Mouse (Mus musculus) testis, adult 2 months (tissue): ENCODE results near the gene Zranb1. TPM values are rescaled to one million over a fixed set of nuclear protein-coding genes. Genes with fewer than 3 reads are reported as not detected.

Source experiments
- H3K27ac ChIP-seq: fragments of 200-500 bp; 2 replicates; pipeline ENCODE4 v1.5.1; 2012; ENCODE audit warnings: low read depth, low read length; ENCODE audit not compliant: control insufficient read depth, insufficient read depth
- H3K27me3 ChIP-seq: fragments of 200-500 bp; 2 replicates; pipeline ENCODE4 v1.6.1; 2012; ENCODE audit warnings: mild to moderate bottlenecking, low read length, moderate library complexity; ENCODE audit not compliant: control insufficient read depth, insufficient read depth
- H3K36me3 ChIP-seq: fragments of 200-500 bp; 2 replicates; pipeline ENCODE4 v1.6.1; 2012; ENCODE audit warnings: mild to moderate bottlenecking, low read length; ENCODE audit not compliant: control insufficient read depth, insufficient read depth
- H3K4me1 ChIP-seq: fragments of 200-500 bp; 2 replicates; pipeline ENCODE4 v1.6.1; 2012; ENCODE audit warnings: low read length; ENCODE audit not compliant: control insufficient read depth, insufficient read depth
- H3K4me3 ChIP-seq: fragments of 200-500 bp; 2 replicates; pipeline ENCODE4 v1.5.1; 2012; ENCODE audit warnings: low read depth, mild to moderate bottlenecking, low read length, moderate library complexity, mixed read lengths; ENCODE audit not compliant: control insufficient read depth
- CTCF ChIP-seq: fragments of 200-500 bp; IDR thresholded peaks from 2 replicates; pipeline ENCODE4 v1.5.1; 2012; ENCODE audit warnings: low read depth, mild to moderate bottlenecking, inconsistent platforms, low read length, moderate library complexity; ENCODE audit not compliant: control insufficient read depth, insufficient read depth, insufficient replicate concordance
- POLR2A ChIP-seq: fragments of 200-500 bp; IDR thresholded peaks from 2 replicates; pipeline ENCODE4 v1.6.1; 2012; ENCODE audit warnings: low read depth, mild to moderate bottlenecking, inconsistent platforms, low read length, moderate library complexity; ENCODE audit not compliant: control insufficient read depth
- polyA plus RNA-seq: library from polyadenylated mRNA; depleted of rRNA; stranded (reverse); fragments of >200 nt; gene quantifications from 2 replicates; pipeline ENCODE4 v1.2.3, GENCODE M21; 2012

Zranb1 gene
- polyA plus RNA-seq, 1 experiment, result 38.7 TPM

- Histone ChIP-seq H3K36me3 (no peaks in the 10 kb centered on the region), H3K27ac (no peak overlapping the region), H3K4me3 (peak overlapping the region; percentile 100), H3K27me3 (no peaks in the 10 kb centered on the region), H3K4me1 (no peaks in the 10 kb centered on the region)
- TF ChIP-seq CTCF (no peak), POLR2A (no peak)
Measured at GRCm38 (mm10) chr7:132930055-132930454, 887 bp upstream of the Zranb1 start.

- peak overlapping the region; percentile 100 for H3K4me3 ChIP-seq
- no peaks in the 10 kb centered on the region for H3K27me3 ChIP-seq
- no peaks in the 10 kb centered on the region for H3K4me1 ChIP-seq
- no peaks in the 10 kb centered on the region for H3K36me3 ChIP-seq
- peak overlapping the region; percentile 98 for H3K27ac ChIP-seq
- TF ChIP-seq POLR2A, result no peak
Measured at GRCm38 (mm10) chr7:132931560-132932351, 814 bp downstream of the Zranb1 start.

- H3K4me1 ChIP-seq, result no peaks in the 10 kb centered on the region
- no peak overlapping the region for H3K27ac ChIP-seq
- TF ChIP-seq POLR2A (no peak), CTCF (no peak)
- H3K27me3 ChIP-seq, result no peaks in the 10 kb centered on the region
- H3K36me3 ChIP-seq, result no peaks in the 10 kb centered on the region
- no peak overlapping the region for H3K4me3 ChIP-seq
Measured at GRCm38 (mm10) chr7:132933331-132933730, 2.4 kb downstream of the Zranb1 start.

- Histone ChIP-seq H3K4me3 (no peak overlapping the region), H3K27ac (no peak overlapping the region), H3K27me3 (no peaks in the 10 kb centered on the region), H3K36me3 (no peaks in the 10 kb centered on the region), H3K4me1 (no peaks in the 10 kb centered on the region)
- TF ChIP-seq CTCF, result no peak
- TF ChIP-seq POLR2A, result no peak
Measured at GRCm38 (mm10) chr7:132934743-132935142, 3.8 kb downstream of the Zranb1 start.

GRCm38 (mm10) chr7:132939118-132939517, 8.2 kb downstream of the Zranb1 start:
- TF ChIP-seq CTCF (no peak), POLR2A (no peak)

GRCm38 (mm10) chr7:132940569-132940968, 9.6 kb downstream of the Zranb1 start:
- TF ChIP-seq POLR2A (no peak), CTCF (no peak)

More at GRCm38 (mm10) chr7:132939118-132939517, 8.2 kb downstream of the Zranb1 start:
- Histone ChIP-seq H3K27me3 (no peaks in the 10 kb centered on the region), H3K36me3 (no peaks in the 10 kb centered on the region), H3K4me3 (no peak overlapping the region), H3K27ac (no peak overlapping the region), H3K4me1 (no peaks in the 10 kb centered on the region)

GRCm38 (mm10) chr7:132949968-132950367, 19.0 kb downstream of the Zranb1 start:
- Histone ChIP-seq H3K27me3 (no peaks in the 10 kb centered on the region), H3K4me1 (no peaks in the 10 kb centered on the region), H3K36me3 (peaks cover 2% of the 10 kb centered on the region; the same call in 1 of the 2 replicates), H3K4me3 (no peak overlapping the region), H3K27ac (no peak overlapping the region)
- TF ChIP-seq CTCF (no peak), POLR2A (no peak)

More at GRCm38 (mm10) chr7:132940569-132940968, 9.6 kb downstream of the Zranb1 start:
- H3K27me3 ChIP-seq, result no peaks in the 10 kb centered on the region
- no peak overlapping the region for H3K27ac ChIP-seq
- no peak overlapping the region for H3K4me3 ChIP-seq
- no peaks in the 10 kb centered on the region for H3K36me3 ChIP-seq
- H3K4me1 ChIP-seq, result no peaks in the 10 kb centered on the region

GRCm38 (mm10) chr7:132950613-132951012, 19.7 kb downstream of the Zranb1 start:
- Histone ChIP-seq H3K27me3 (no peaks in the 10 kb centered on the region), H3K4me3 (no peak overlapping the region), H3K4me1 (no peaks in the 10 kb centered on the region), H3K36me3 (peaks cover 2% of the 10 kb centered on the region; the same call in 1 of the 2 replicates), H3K27ac (no peak overlapping the region)
- TF ChIP-seq CTCF (no peak), POLR2A (no peak)
